Comparison of ENCODE assay signal across 10 mouse cellular contexts in genomic region chr9:98297937-98298595, GRCm38 (mm10). TPM values are rescaled to one million over a fixed set of nuclear protein-coding genes. Genes with fewer than 3 reads are reported as not detected.
DNase-seq lines count a peak whose midpoint lies in the region; ATAC-seq lines count a peak whose summit lies in the region.
"Had no signal": no experiment of that assay in that cellular context is flagged by ENCODE, and none has a peak within 500 bp of the region (broad histone marks: within the 10 kb centered on the region; RNA-seq: fewer than 3 reads in every experiment).

No protein-coding gene starts in this region.

- H3K4me1 ChIP-seq in forebrain, embryonic 10.5 days = peaks cover 16% of the 10 kb centered on the region
- peaks cover 11% of the 10 kb centered on the region for H3K4me1 ChIP-seq in forebrain, embryonic 16.5 days (replicated peaks; ENCODE audit: control insufficient read depth, insufficient read depth, low read length)
- H3K4me1 ChIP-seq in neural tube, embryonic 12.5 days = peaks cover 12% of the 10 kb centered on the region; the same call in 1 of the 2 replicates

- ATAC-seq in forebrain, embryonic 16.5 days = no peak
- ATAC-seq in neural tube, embryonic 12.5 days (ENCODE audit: low FRiP score, low read depth) = no peak

- peak overlapping the region; percentile 60; the same call in 1 of the 2 replicates for H3K4me3 ChIP-seq in forebrain, embryonic 10.5 days
- H3K4me3 ChIP-seq in forebrain, embryonic 16.5 days (replicated peaks; ENCODE audit: low read length) = no peak overlapping the region
- H3K4me3 ChIP-seq in neural tube, embryonic 12.5 days = no peak overlapping the region

- H3K27me3 ChIP-seq in forebrain, embryonic 10.5 days (ENCODE audit: poor library complexity, severe bottlenecking) = peaks cover 23% of the 10 kb centered on the region
- H3K27me3 ChIP-seq in forebrain, embryonic 16.5 days (replicated peaks; ENCODE audit: control insufficient read depth, insufficient read depth, low read length) = no peaks in the 10 kb centered on the region
- H3K27me3 ChIP-seq in neural tube, embryonic 12.5 days (replicated peaks) = no peaks in the 10 kb centered on the region

- H3K9ac ChIP-seq in forebrain, embryonic 16.5 days (replicated peaks; ENCODE audit: low read depth, low read length) = no peak overlapping the region
- no peak overlapping the region for H3K9ac ChIP-seq in neural tube, embryonic 12.5 days
- H3K9ac ChIP-seq: midbrain, embryonic 12.5 days had no signal

- no peak overlapping the region for H3K4me2 ChIP-seq in forebrain, embryonic 16.5 days (ENCODE audit: low read length)
- H3K4me2 ChIP-seq in neural tube, embryonic 12.5 days (replicated peaks) = peak overlapping the region; percentile 81; the same call in 1 of the 2 replicates

- no peak overlapping the region for H3K27ac ChIP-seq in forebrain, embryonic 10.5 days
- H3K27ac ChIP-seq in forebrain, embryonic 16.5 days (ENCODE audit: low read length) = no peak overlapping the region
- no peak overlapping the region for H3K27ac ChIP-seq in neural tube, embryonic 12.5 days
- H3K27ac ChIP-seq: midbrain, embryonic 12.5 days had no signal

- WGBS in forebrain, embryonic 10.5 days = 82% methylated on average over 6 of the region's 6 CpGs
- WGBS in forebrain, embryonic 16.5 days = 78% methylated on average over 6 of the region's 6 CpGs
- WGBS in neural tube, embryonic 12.5 days = 66% methylated on average over 6 of the region's 6 CpGs

- no peaks in the 10 kb centered on the region for H3K9me3 ChIP-seq in forebrain, embryonic 10.5 days
- H3K9me3 ChIP-seq in forebrain, embryonic 16.5 days (ENCODE audit: control insufficient read depth, low read length) = no peaks in the 10 kb centered on the region
- no peaks in the 10 kb centered on the region for H3K9me3 ChIP-seq in neural tube, embryonic 12.5 days
- H3K9me3 ChIP-seq: midbrain, embryonic 12.5 days had no signal

- no peaks in the 10 kb centered on the region for H3K36me3 ChIP-seq in forebrain, embryonic 10.5 days (replicated peaks)
- H3K36me3 ChIP-seq in forebrain, embryonic 16.5 days (ENCODE audit: control insufficient read depth, insufficient read depth) = no peaks in the 10 kb centered on the region
- no peaks in the 10 kb centered on the region for H3K36me3 ChIP-seq in neural tube, embryonic 12.5 days
- H3K36me3 ChIP-seq: midbrain, embryonic 12.5 days had no signal

- intact Hi-C loops in left cerebral cortex, postnatal 10 days (cut with DNase I) = no loop called here

- DNase-seq in forebrain, embryonic 10.5 days (ENCODE audit: extremely low spot score, low spot score) = no peak
- DNase-seq in neural tube, embryonic 10.5 days (ENCODE audit: extremely low spot score, low spot score) = no peak
- DNase-seq in kidney, postnatal 14 days = peak; percentile 23
- DNase-seq in spleen, postnatal 4 days (ENCODE audit: low spot score in 2 of 2) = peak; percentile 32 to 74
- DNase-seq in left cerebral cortex, postnatal 10 days (ENCODE audit: extremely low spot score in 1 of 2, low spot score in 2 of 2) = no peak
- no peak for DNase-seq in urinary bladder, postnatal 14 days (ENCODE audit: low spot score)
- DNase-seq: cerebellum, adult 18-20 months had no signal

RNA-seq across cellular contexts. Expression of gene Nmnat3, which starts 10.8 kb away (rescaled TPM):
- 3.4 and 4.7 TPM in 2 replicates for polyA plus RNA-seq in forebrain, embryonic 10.5 days (2016; fragmentation: Nextera tagmentation; extraction: Ambion mirVana)
- polyA plus RNA-seq in forebrain, embryonic 16.5 days (2015; fragmentation: Nextera tagmentation; extraction: Ambion mirVana) = 1.8 and 2.1 TPM in 2 replicates
- 2.1 and 2.5 TPM in 2 replicates for polyA plus RNA-seq in neural tube, embryonic 12.5 days (2016; fragmentation: Nextera tagmentation; extraction: Ambion mirVana)
- 1 to 10 TPM in 1 of 2 experiments, under 1 TPM in 1; 0.65 to 1.4 TPM for total RNA-seq in left cerebral cortex, postnatal 10 days (2021)

Comparison
In these comparisons a context has a peak if more than half of its experiments do, and no peak if none do; other contexts are left out.
1. DNase-seq: peak in kidney, postnatal 14 days (single experiment) and spleen, postnatal 4 days (2 of 2); none in forebrain, embryonic 10.5 days (single experiment), neural tube, embryonic 10.5 days (single experiment), left cerebral cortex, postnatal 10 days (0 of 2) and urinary bladder, postnatal 14 days (single experiment).